Mouse (Mus musculus): ENCODE data around the gene Syngr2.
A peak's percentile ranks its signal among the peaks of the same experiment; 100 is the strongest.
"Not testable (repeated sequence)": the region's sequence is repeated elsewhere in the genome, so short reads cannot be mapped to it uniquely, and the experiment has no call there.

Syngr2 gene

GRCm38 (mm10) chr11:117833509-117833908, 24.0 kb downstream of the Syngr2 start:
- DNase-seq (ENCODE audit: low spot score): not testable (repeated sequence)

- DNase-seq (ENCODE audit: low spot score): no peak
Measured at GRCm38 (mm10) chr11:117834086-117834485, 24.6 kb downstream of the Syngr2 start.

- no peak for DNase-seq (ENCODE audit: low spot score)
Measured at GRCm38 (mm10) chr11:117836306-117836705, 26.8 kb downstream of the Syngr2 start.

- no peak for DNase-seq (ENCODE audit: low spot score)
Measured at GRCm38 (mm10) chr11:117838572-117838971, 29.1 kb downstream of the Syngr2 start.

- DNase-seq (ENCODE audit: low spot score): no peak
Measured at GRCm38 (mm10) chr11:117839021-117839420, 29.6 kb downstream of the Syngr2 start.

GRCm38 (mm10) chr11:117840910-117841309, 31.4 kb downstream of the Syngr2 start:
- DNase-seq (ENCODE audit: low spot score): no peak

GRCm38 (mm10) chr11:117843434-117843833, 34.0 kb downstream of the Syngr2 start:
- DNase-seq (ENCODE audit: low spot score): no peak

- no peak for DNase-seq (ENCODE audit: low spot score)
Measured at GRCm38 (mm10) chr11:117844997-117845396, 35.5 kb downstream of the Syngr2 start.

- no peak for DNase-seq (ENCODE audit: low spot score)
Measured at GRCm38 (mm10) chr11:117845651-117846050, 36.2 kb downstream of the Syngr2 start.

- DNase-seq (ENCODE audit: low spot score): no peak
Measured at GRCm38 (mm10) chr11:117846640-117847039, 37.2 kb downstream of the Syngr2 start.

- DNase-seq (ENCODE audit: low spot score): no peak
Measured at GRCm38 (mm10) chr11:117847593-117848215, 38.2 kb downstream of the Syngr2 start.

- DNase-seq (ENCODE audit: low spot score): peak; percentile 38
Measured at GRCm38 (mm10) chr11:117848271-117848984, 39.0 kb downstream of the Syngr2 start.

- peak; percentile 97 for DNase-seq (ENCODE audit: low spot score)
Measured at GRCm38 (mm10) chr11:117848985-117849671, 39.7 kb downstream of the Syngr2 start, which contains the start of gene Birc5. TSS of gene Birc5 (plus strand) at chr11:117849251.

GRCm38 (mm10) chr11:117852875-117853274, 43.4 kb downstream of the Syngr2 start:
- no peak for DNase-seq (ENCODE audit: low spot score)

GRCm38 (mm10) chr11:117854241-117854640, 44.8 kb downstream of the Syngr2 start:
- no peak for DNase-seq (ENCODE audit: low spot score)

- DNase-seq (ENCODE audit: low spot score): no peak
Measured at GRCm38 (mm10) chr11:117855360-117855759, 45.9 kb downstream of the Syngr2 start.

GRCm38 (mm10) chr11:117855975-117856374, 46.5 kb downstream of the Syngr2 start:
- no peak for DNase-seq (ENCODE audit: low spot score)

- DNase-seq (ENCODE audit: low spot score): no peak
Measured at GRCm38 (mm10) chr11:117857462-117857861, 48.0 kb downstream of the Syngr2 start.

GRCm38 (mm10) chr11:117858392-117858791, 48.9 kb downstream of the Syngr2 start:
- no peak for DNase-seq (ENCODE audit: low spot score)

GRCm38 (mm10) chr11:117860601-117861000, 51.1 kb downstream of the Syngr2 start, which contains the start of gene Tmem235:
TSS of gene Tmem235 (plus strand) at chr11:117860752.
- no peak for DNase-seq (ENCODE audit: low spot score)

- no peak for DNase-seq (ENCODE audit: low spot score)
Measured at GRCm38 (mm10) chr11:117863174-117863856, 53.8 kb downstream of the Syngr2 start.
